Mouse (Mus musculus): ENCODE measurements at regions not wholly inside any gene's neighbourhood (a gene's known extent, or its start where the extent isn't known, plus 50 kb on each side); places are given as distances from the start of the nearest gene placed in this dataset.
"Not testable (repeated sequence)": the region's sequence is repeated elsewhere in the genome, so short reads cannot be mapped to it uniquely, and the experiment has no call there.

GRCm38 (mm10) chr1:136680173-136680572 is 55.5 kb downstream of the Zfp281 start:
- no peak overlapping the region for H3K9ac ChIP-seq (ENCODE audit: low read depth, low read length, severe bottlenecking)
- H3K27me3 ChIP-seq (ENCODE audit: control insufficient read depth, insufficient read depth, low read length): no peaks in the 10 kb centered on the region
- no peak overlapping the region for H3K27ac ChIP-seq (replicated peaks; ENCODE audit: low read depth, low read length)
- H3K9me3 ChIP-seq (ENCODE audit: control insufficient read depth, low read length): no peaks in the 10 kb centered on the region
- no peak overlapping the region for H3K4me2 ChIP-seq (replicated peaks; ENCODE audit: low read depth, low read length, severe bottlenecking)
- H3K4me1 ChIP-seq (ENCODE audit: control insufficient read depth, insufficient read depth, low read length): peaks cover 20% of the 10 kb centered on the region
- no peak overlapping the region for H3K4me3 ChIP-seq (replicated peaks; ENCODE audit: low read length)
- WGBS: 90% methylated on average over 3 of the region's 3 CpGs
- ATAC-seq (ENCODE audit: low FRiP score, low read depth): no peak
- no peaks in the 10 kb centered on the region for H3K36me3 ChIP-seq (ENCODE audit: control insufficient read depth, insufficient read depth, low read length)
- TF ChIP-seq POLR2A (IDR thresholded peaks at IDR 0.05; ENCODE audit: borderline replicate concordance, extremely low read depth, insufficient read depth, insufficient read length): no peak
- no peak for DNase-seq (ENCODE audit: low spot score)

GRCm38 (mm10) chr1:136682311-136682710 is 57.6 kb downstream of the Zfp281 start:
- not testable (repeated sequence) for H3K4me3 ChIP-seq (replicated peaks; ENCODE audit: low read length)
- peaks cover 20% of the 10 kb centered on the region for H3K4me1 ChIP-seq (ENCODE audit: control insufficient read depth, insufficient read depth, low read length)
- WGBS: 57% methylated on average over 10 of the region's 10 CpGs

GRCm38 (mm10) chr1:136683061-136683531 is 58.4 kb downstream of the Zfp281 start:
- TF ChIP-seq POLR2A (IDR thresholded peaks at IDR 0.05; ENCODE audit: borderline replicate concordance, extremely low read depth, insufficient read depth, insufficient read length): no peak

More at GRCm38 (mm10) chr1:136682311-136682710, 57.6 kb downstream of the Zfp281 start:
- H3K36me3 ChIP-seq (ENCODE audit: control insufficient read depth, insufficient read depth, low read length); H3K9me3 ChIP-seq (ENCODE audit: control insufficient read depth, low read length); H3K27ac ChIP-seq (replicated peaks; ENCODE audit: low read depth, low read length); H3K4me2 ChIP-seq (replicated peaks; ENCODE audit: low read depth, low read length, severe bottlenecking); ATAC-seq (ENCODE audit: low FRiP score, low read depth); H3K27me3 ChIP-seq (ENCODE audit: control insufficient read depth, insufficient read depth, low read length); H3K9ac ChIP-seq (ENCODE audit: low read depth, low read length, severe bottlenecking); DNase-seq (ENCODE audit: low spot score): not testable (repeated sequence)

DNA sequence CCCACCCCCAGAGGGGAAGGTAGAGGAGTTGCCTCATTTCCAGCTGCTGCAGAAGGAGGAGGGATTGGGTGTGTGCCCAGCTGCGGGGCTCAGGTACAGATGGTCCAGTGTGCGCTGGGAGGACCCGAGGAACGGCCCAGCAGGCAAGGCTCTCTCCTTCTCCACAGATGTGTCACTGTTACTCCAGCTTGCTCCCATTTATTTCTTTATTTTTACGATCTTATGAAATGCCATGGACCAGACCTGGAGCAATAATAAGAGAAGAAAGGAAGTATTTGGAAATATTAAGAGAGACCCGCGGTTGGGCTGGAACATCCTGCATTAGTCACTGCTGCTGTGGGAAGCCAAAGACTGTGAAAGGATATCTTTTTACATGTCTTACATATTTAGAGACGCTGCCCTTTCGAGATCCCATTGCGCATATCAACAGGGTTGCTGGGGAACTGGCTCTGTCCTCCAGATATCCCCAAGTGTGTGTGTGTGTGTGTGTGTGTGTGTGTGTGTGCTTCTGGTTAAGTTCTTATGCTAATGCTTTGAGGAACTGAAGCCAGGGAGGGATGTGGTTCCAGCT is 58.9 kb downstream of the Zfp281 start:
- peak; percentile 89 for ATAC-seq (ENCODE audit: low FRiP score, low read depth)
- H3K36me3 ChIP-seq (ENCODE audit: control insufficient read depth, insufficient read depth, low read length): no peaks in the 10 kb centered on the region
- TF ChIP-seq POLR2A (IDR thresholded peaks at IDR 0.05; ENCODE audit: borderline replicate concordance, extremely low read depth, insufficient read depth, insufficient read length): no peak
- no peaks in the 10 kb centered on the region for H3K27me3 ChIP-seq (ENCODE audit: control insufficient read depth, insufficient read depth, low read length)
- no peaks in the 10 kb centered on the region for H3K9me3 ChIP-seq (ENCODE audit: control insufficient read depth, low read length)
- DNase-seq (ENCODE audit: low spot score): peak; percentile 70
- WGBS: 20% methylated on average over 10 of the region's 10 CpGs
- H3K27ac ChIP-seq (replicated peaks; ENCODE audit: low read depth, low read length): peak overlapping the region; percentile 76
- H3K9ac ChIP-seq (ENCODE audit: low read depth, low read length, severe bottlenecking): no peak overlapping the region
- H3K4me1 ChIP-seq (ENCODE audit: control insufficient read depth, insufficient read depth, low read length): peaks cover 20% of the 10 kb centered on the region
- H3K4me2 ChIP-seq (replicated peaks; ENCODE audit: low read depth, low read length, severe bottlenecking): peak overlapping the region; percentile 25
- H3K4me3 ChIP-seq (replicated peaks; ENCODE audit: low read length): no peak overlapping the region

More at GRCm38 (mm10) chr1:136683061-136683531, 58.4 kb downstream of the Zfp281 start:
- 26% methylated on average over 3 of the region's 3 CpGs for WGBS
- H3K4me2 ChIP-seq (replicated peaks; ENCODE audit: low read depth, low read length, severe bottlenecking): peak overlapping the region; percentile 25
- H3K27ac ChIP-seq (replicated peaks; ENCODE audit: low read depth, low read length): peak overlapping the region; percentile 76
- H3K4me1 ChIP-seq (ENCODE audit: control insufficient read depth, insufficient read depth, low read length): peaks cover 20% of the 10 kb centered on the region
- H3K9ac ChIP-seq (ENCODE audit: low read depth, low read length, severe bottlenecking): no peak overlapping the region
- DNase-seq (ENCODE audit: low spot score): peak; percentile 87
- H3K4me3 ChIP-seq (replicated peaks; ENCODE audit: low read length): no peak overlapping the region
- H3K9me3 ChIP-seq (ENCODE audit: control insufficient read depth, low read length): no peaks in the 10 kb centered on the region
- H3K36me3 ChIP-seq (ENCODE audit: control insufficient read depth, insufficient read depth, low read length): no peaks in the 10 kb centered on the region
- H3K27me3 ChIP-seq (ENCODE audit: control insufficient read depth, insufficient read depth, low read length): no peaks in the 10 kb centered on the region
- peak; percentile 83 for ATAC-seq (ENCODE audit: low FRiP score, low read depth)

- Histone ChIP-seq H3K4me2 (replicated peaks; ENCODE audit: low read depth, low read length, severe bottlenecking) (no peak overlapping the region), H3K9me3 (ENCODE audit: control insufficient read depth, low read length) (no peaks in the 10 kb centered on the region), H3K27ac (replicated peaks; ENCODE audit: low read depth, low read length) (peak overlapping the region; percentile 76), H3K9ac (ENCODE audit: low read depth, low read length, severe bottlenecking) (no peak overlapping the region), H3K27me3 (ENCODE audit: control insufficient read depth, insufficient read depth, low read length) (no peaks in the 10 kb centered on the region), H3K4me3 (replicated peaks; ENCODE audit: low read length) (no peak overlapping the region), H3K36me3 (ENCODE audit: control insufficient read depth, insufficient read depth, low read length) (no peaks in the 10 kb centered on the region), H3K4me1 (ENCODE audit: control insufficient read depth, insufficient read depth, low read length) (peaks cover 20% of the 10 kb centered on the region)
- 53% methylated on average over 5 of the region's 5 CpGs for WGBS
- ATAC-seq (ENCODE audit: low FRiP score, low read depth): no peak
- TF ChIP-seq POLR2A (IDR thresholded peaks at IDR 0.05; ENCODE audit: borderline replicate concordance, extremely low read depth, insufficient read depth, insufficient read length): no peak
- no peak for DNase-seq (ENCODE audit: low spot score)
These were observed 59.8 kb downstream of the Zfp281 start for GRCm38 (mm10) chr1:136684481-136684880.

All from limb, embryonic 14.5 days (tissue).